Mouse (Mus musculus): ENCODE measurements around the gene Auts2. TPM values are rescaled to one million over a fixed set of nuclear protein-coding genes. Genes with fewer than 3 reads are reported as not detected.

Auts2 gene
- polyA plus RNA-seq, 1 experiment from 2014 or later = 53.4 TPM

- H3K36me3 ChIP-seq (ENCODE audit: control insufficient read depth, insufficient read depth, low read length) = no peaks in the 10 kb centered on the region
- no peak for ATAC-seq (ENCODE audit: insufficient number of reproducible peaks, low FRiP score, low TSS enrichment, low read depth)
- H3K27ac ChIP-seq (replicated peaks; ENCODE audit: low read depth, low read length) = no peak overlapping the region
Measured at GRCm38 (mm10) chr5:131732631-131733323, 810.4 kb downstream of the Auts2 start.

GRCm38 (mm10) chr5:131729456-131729855 is 813.7 kb downstream of the Auts2 start:
- Histone ChIP-seq H3K36me3 (ENCODE audit: control insufficient read depth, insufficient read depth, low read length) (no peaks in the 10 kb centered on the region), H3K4me2 (ENCODE audit: low read depth, severe bottlenecking) (no peak overlapping the region), H3K9me3 (ENCODE audit: control insufficient read depth, low read length) (no peaks in the 10 kb centered on the region; the same call in 1 of the 2 replicates), H3K9ac (ENCODE audit: low read length) (no peak overlapping the region), H3K4me3 (ENCODE audit: low read depth, low read length) (no peak overlapping the region), H3K4me1 (ENCODE audit: control insufficient read depth, insufficient read depth, low read length) (peaks cover 13% of the 10 kb centered on the region), H3K27me3 (ENCODE audit: control insufficient read depth, insufficient read depth, low read length) (no peaks in the 10 kb centered on the region), H3K27ac (replicated peaks; ENCODE audit: low read depth, low read length) (no peak overlapping the region)
- no peak for ATAC-seq (ENCODE audit: insufficient number of reproducible peaks, low FRiP score, low TSS enrichment, low read depth)
- 91% methylated on average over 4 of the region's 4 CpGs for WGBS
- DNase-seq (ENCODE audit: low spot score) = no peak

More at GRCm38 (mm10) chr5:131732631-131733323, 810.4 kb downstream of the Auts2 start:
- Histone ChIP-seq H3K9me3 (ENCODE audit: control insufficient read depth, low read length) (no peaks in the 10 kb centered on the region; the same call in 1 of the 2 replicates), H3K9ac (ENCODE audit: low read length) (no peak overlapping the region), H3K4me2 (ENCODE audit: low read depth, severe bottlenecking) (no peak overlapping the region), H3K4me1 (ENCODE audit: control insufficient read depth, insufficient read depth, low read length) (peaks cover 22% of the 10 kb centered on the region), H3K4me3 (ENCODE audit: low read depth, low read length) (no peak overlapping the region), H3K27me3 (ENCODE audit: control insufficient read depth, insufficient read depth, low read length) (no peaks in the 10 kb centered on the region)
- no peak for DNase-seq (ENCODE audit: low spot score)
- WGBS = 44% methylated on average over 7 of the region's 7 CpGs

GRCm38 (mm10) chr5:131727909-131728308 is 815.2 kb downstream of the Auts2 start:
- Histone ChIP-seq H3K4me3 (ENCODE audit: low read depth, low read length) (no peak overlapping the region), H3K27me3 (ENCODE audit: control insufficient read depth, insufficient read depth, low read length) (no peaks in the 10 kb centered on the region), H3K9ac (ENCODE audit: low read length) (no peak overlapping the region), H3K4me2 (ENCODE audit: low read depth, severe bottlenecking) (no peak overlapping the region), H3K9me3 (ENCODE audit: control insufficient read depth, low read length) (no peaks in the 10 kb centered on the region), H3K4me1 (ENCODE audit: control insufficient read depth, insufficient read depth, low read length) (peaks cover 10% of the 10 kb centered on the region), H3K27ac (replicated peaks; ENCODE audit: low read depth, low read length) (no peak overlapping the region), H3K36me3 (ENCODE audit: control insufficient read depth, insufficient read depth, low read length) (no peaks in the 10 kb centered on the region)
- DNase-seq (ENCODE audit: low spot score) (no peak), ATAC-seq (ENCODE audit: insufficient number of reproducible peaks, low FRiP score, low TSS enrichment, low read depth) (no peak)
- 76% methylated on average over 4 of the region's 4 CpGs for WGBS

- no peaks in the 10 kb centered on the region for H3K36me3 ChIP-seq (ENCODE audit: control insufficient read depth, insufficient read depth, low read length)
- no peak for ATAC-seq (ENCODE audit: insufficient number of reproducible peaks, low FRiP score, low TSS enrichment, low read depth)
- 100% methylated on average over 1 of the region's 1 CpGs for WGBS
- peaks cover 12% of the 10 kb centered on the region for H3K4me1 ChIP-seq (ENCODE audit: control insufficient read depth, insufficient read depth, low read length)
- no peaks in the 10 kb centered on the region for H3K27me3 ChIP-seq (ENCODE audit: control insufficient read depth, insufficient read depth, low read length)
- H3K9me3 ChIP-seq (ENCODE audit: control insufficient read depth, low read length) = no peaks in the 10 kb centered on the region
- H3K27ac ChIP-seq (replicated peaks; ENCODE audit: low read depth, low read length) = no peak overlapping the region
- no peak overlapping the region for H3K9ac ChIP-seq (ENCODE audit: low read length)
- no peak for DNase-seq (ENCODE audit: low spot score)
- no peak overlapping the region for H3K4me3 ChIP-seq (ENCODE audit: low read depth, low read length)
- H3K4me2 ChIP-seq (ENCODE audit: low read depth, severe bottlenecking) = no peak overlapping the region
Measured at GRCm38 (mm10) chr5:131724508-131724907, 818.6 kb downstream of the Auts2 start.

- DNase-seq (ENCODE audit: low spot score) (no peak), ATAC-seq (ENCODE audit: insufficient number of reproducible peaks, low FRiP score, low TSS enrichment, low read depth) (no peak)
- Histone ChIP-seq H3K4me1 (ENCODE audit: control insufficient read depth, insufficient read depth, low read length) (peaks cover 19% of the 10 kb centered on the region), H3K9ac (ENCODE audit: low read length) (no peak overlapping the region), H3K27me3 (ENCODE audit: control insufficient read depth, insufficient read depth, low read length) (no peaks in the 10 kb centered on the region), H3K4me2 (ENCODE audit: low read depth, severe bottlenecking) (no peak overlapping the region), H3K27ac (replicated peaks; ENCODE audit: low read depth, low read length) (no peak overlapping the region), H3K9me3 (ENCODE audit: control insufficient read depth, low read length) (no peaks in the 10 kb centered on the region), H3K4me3 (ENCODE audit: low read depth, low read length) (no peak overlapping the region), H3K36me3 (ENCODE audit: control insufficient read depth, insufficient read depth, low read length) (no peaks in the 10 kb centered on the region)
- WGBS = 9% methylated on average over 6 of the region's 6 CpGs
Measured at GRCm38 (mm10) chr5:131722791-131723190, 820.4 kb downstream of the Auts2 start.

- Histone ChIP-seq H3K9ac (ENCODE audit: low read length) (no peak overlapping the region), H3K4me2 (ENCODE audit: low read depth, severe bottlenecking) (no peak overlapping the region), H3K27ac (replicated peaks; ENCODE audit: low read depth, low read length) (no peak overlapping the region), H3K9me3 (ENCODE audit: control insufficient read depth, low read length) (no peaks in the 10 kb centered on the region), H3K4me3 (ENCODE audit: low read depth, low read length) (no peak overlapping the region), H3K27me3 (ENCODE audit: control insufficient read depth, insufficient read depth, low read length) (no peaks in the 10 kb centered on the region), H3K36me3 (ENCODE audit: control insufficient read depth, insufficient read depth, low read length) (no peaks in the 10 kb centered on the region), H3K4me1 (ENCODE audit: control insufficient read depth, insufficient read depth, low read length) (peaks cover 23% of the 10 kb centered on the region)
- ATAC-seq (ENCODE audit: insufficient number of reproducible peaks, low FRiP score, low TSS enrichment, low read depth) (no peak), DNase-seq (ENCODE audit: low spot score) (no peak)
- 18% methylated on average over 4 of the region's 4 CpGs for WGBS
Measured at GRCm38 (mm10) chr5:131722361-131722760, 820.8 kb downstream of the Auts2 start.

- H3K4me3 ChIP-seq (ENCODE audit: low read depth, low read length) = no peak overlapping the region
- H3K9me3 ChIP-seq (ENCODE audit: control insufficient read depth, low read length) = no peaks in the 10 kb centered on the region
- H3K9ac ChIP-seq (ENCODE audit: low read length) = no peak overlapping the region
- ATAC-seq (ENCODE audit: insufficient number of reproducible peaks, low FRiP score, low TSS enrichment, low read depth) = no peak
- peaks cover 15% of the 10 kb centered on the region for H3K4me1 ChIP-seq (ENCODE audit: control insufficient read depth, insufficient read depth, low read length)
- no peaks in the 10 kb centered on the region for H3K36me3 ChIP-seq (ENCODE audit: control insufficient read depth, insufficient read depth, low read length)
- H3K4me2 ChIP-seq (ENCODE audit: low read depth, severe bottlenecking) = no peak overlapping the region
- no peak overlapping the region for H3K27ac ChIP-seq (replicated peaks; ENCODE audit: low read depth, low read length)
- DNase-seq (ENCODE audit: low spot score) = peak; percentile 49
- no peaks in the 10 kb centered on the region for H3K27me3 ChIP-seq (ENCODE audit: control insufficient read depth, insufficient read depth, low read length)
- 33% methylated on average over 13 of the region's 13 CpGs for WGBS
Measured at GRCm38 (mm10) chr5:131718013-131718412, 825.1 kb downstream of the Auts2 start.

GRCm38 (mm10) chr5:131717359-131717965 is 825.7 kb downstream of the Auts2 start:
- Histone ChIP-seq H3K36me3 (ENCODE audit: control insufficient read depth, insufficient read depth, low read length) (no peaks in the 10 kb centered on the region), H3K4me3 (ENCODE audit: low read depth, low read length) (no peak overlapping the region), H3K27me3 (ENCODE audit: control insufficient read depth, insufficient read depth, low read length) (no peaks in the 10 kb centered on the region), H3K4me1 (ENCODE audit: control insufficient read depth, insufficient read depth, low read length) (peaks cover 12% of the 10 kb centered on the region), H3K4me2 (ENCODE audit: low read depth, severe bottlenecking) (no peak overlapping the region), H3K9me3 (ENCODE audit: control insufficient read depth, low read length) (0 out of 2 replicates have a peak, but pooled peaks cover 1% of the 10 kb centered on the region), H3K9ac (ENCODE audit: low read length) (no peak overlapping the region), H3K27ac (replicated peaks; ENCODE audit: low read depth, low read length) (no peak overlapping the region)
- 50% methylated on average over 19 of the region's 19 CpGs for WGBS
- ATAC-seq (ENCODE audit: insufficient number of reproducible peaks, low FRiP score, low TSS enrichment, low read depth) = no peak
- no peak for DNase-seq (ENCODE audit: low spot score)

Measured in limb, embryonic 11.5 days (tissue).